Mouse (Mus musculus): Measurements from ENCODE around the gene Bin2.
A peak's percentile ranks its signal among the peaks of the same experiment; 100 is the strongest.

Gene Bin2

GRCm38 (mm10) chr15:100683041-100683440, 13.7 kb upstream of the Bin2 start:
- DNase-seq (ENCODE audit: low read depth, low spot score): peak; percentile 90

DNA sequence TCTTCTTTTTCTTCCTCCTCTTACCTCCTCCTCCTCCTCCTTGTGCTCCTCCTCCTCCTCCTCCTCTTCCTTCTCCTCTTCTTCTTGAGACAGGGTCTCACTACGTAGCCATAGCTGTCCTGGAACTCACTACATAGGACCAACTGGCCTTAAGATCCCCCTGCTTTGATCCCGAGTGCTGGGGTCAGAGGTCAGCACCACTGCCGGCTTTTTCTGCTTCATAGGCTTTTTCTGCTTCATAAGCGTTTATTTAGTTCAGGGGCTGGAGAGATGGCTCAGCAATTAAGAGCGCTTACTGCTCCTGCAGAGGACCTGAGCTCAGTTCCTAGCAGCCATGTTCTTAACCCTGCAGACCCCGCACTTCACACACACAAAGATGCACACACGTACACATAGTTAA, 12.4 kb upstream of the Bin2 start:
- no peak for DNase-seq (ENCODE audit: low read depth, low spot score)

GRCm38 (mm10) chr15:100680381-100680780, 11.0 kb upstream of the Bin2 start:
- DNase-seq (ENCODE audit: low read depth, low spot score): no peak

- no peak for DNase-seq (ENCODE audit: low read depth, low spot score)
Measured at GRCm38 (mm10) chr15:100679005-100679404, 9.7 kb upstream of the Bin2 start.

- DNase-seq (ENCODE audit: low read depth, low spot score): no peak
Measured at GRCm38 (mm10) chr15:100678581-100678980, 9.2 kb upstream of the Bin2 start.

- DNase-seq (ENCODE audit: low read depth, low spot score): no peak
Measured at GRCm38 (mm10) chr15:100677675-100678074, 8.3 kb upstream of the Bin2 start.

DNA sequence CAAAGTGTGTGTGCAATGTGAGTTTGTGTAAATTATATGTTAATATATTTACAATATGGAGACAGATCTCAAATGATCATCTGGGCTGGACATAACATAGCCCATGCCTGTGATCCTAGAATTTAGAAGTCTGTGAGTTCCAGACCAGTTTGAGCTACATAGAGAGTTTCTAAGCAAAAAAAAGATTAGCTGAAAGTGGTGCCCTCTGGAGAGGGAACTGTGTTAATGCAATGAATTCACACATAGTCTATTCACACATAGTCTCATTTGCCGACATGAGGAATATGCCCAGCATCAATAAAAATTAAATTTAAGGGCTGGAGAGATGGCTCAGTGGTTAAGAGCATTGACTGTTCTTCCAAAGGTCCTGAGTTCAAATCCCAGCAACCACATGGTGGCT, 7.2 kb upstream of the Bin2 start:
- no peak for DNase-seq (ENCODE audit: low read depth, low spot score)

DNA sequence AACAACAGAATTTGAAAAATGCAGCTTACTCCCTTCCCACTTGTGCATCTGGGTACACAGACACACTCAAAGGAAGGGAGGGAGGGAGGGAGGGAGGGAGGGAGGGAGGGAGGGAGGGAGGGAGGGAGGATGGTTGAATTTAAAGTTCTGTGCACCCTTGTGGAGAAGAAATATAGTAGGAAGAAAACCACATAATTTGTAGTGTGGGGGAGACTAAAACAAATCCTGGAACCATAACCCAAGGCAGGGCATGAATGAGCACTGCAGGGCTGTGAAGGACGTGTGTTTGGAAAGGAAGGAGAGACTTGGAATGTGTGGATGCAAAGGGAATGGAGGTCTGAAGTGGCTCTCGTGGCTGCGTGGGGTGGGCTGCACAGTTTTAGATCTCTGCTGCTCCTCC, 6.1 kb upstream of the Bin2 start:
- no peak for DNase-seq (ENCODE audit: low read depth, low spot score)

DNA sequence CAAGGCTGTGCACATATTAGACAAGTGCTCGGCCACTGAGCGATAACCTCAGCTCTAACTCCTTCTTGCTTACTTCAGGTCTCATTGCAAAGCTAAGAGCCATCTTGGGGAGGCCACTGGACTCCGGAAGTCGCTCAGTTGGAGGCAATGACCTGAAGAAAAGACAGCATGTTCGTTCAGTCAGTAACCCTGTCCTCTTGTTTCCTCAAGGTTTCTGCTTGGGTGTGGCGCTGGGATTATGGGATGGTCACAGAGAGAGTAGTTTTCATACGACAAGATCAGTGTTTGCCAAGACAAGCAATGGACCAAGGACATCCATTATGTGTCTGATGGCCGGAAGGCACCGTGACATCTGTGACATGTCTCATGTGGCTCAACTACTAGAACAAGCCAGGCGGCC, 5.2 kb upstream of the Bin2 start:
- peak; percentile 57 for DNase-seq (ENCODE audit: low read depth, low spot score)

GRCm38 (mm10) chr15:100673585-100674391, 4.4 kb upstream of the Bin2 start:
- peak; percentile 70 for DNase-seq (ENCODE audit: low read depth, low spot score)

GRCm38 (mm10) chr15:100670833-100671232, 1.5 kb upstream of the Bin2 start:
- DNase-seq (ENCODE audit: low read depth, low spot score): no peak

DNA sequence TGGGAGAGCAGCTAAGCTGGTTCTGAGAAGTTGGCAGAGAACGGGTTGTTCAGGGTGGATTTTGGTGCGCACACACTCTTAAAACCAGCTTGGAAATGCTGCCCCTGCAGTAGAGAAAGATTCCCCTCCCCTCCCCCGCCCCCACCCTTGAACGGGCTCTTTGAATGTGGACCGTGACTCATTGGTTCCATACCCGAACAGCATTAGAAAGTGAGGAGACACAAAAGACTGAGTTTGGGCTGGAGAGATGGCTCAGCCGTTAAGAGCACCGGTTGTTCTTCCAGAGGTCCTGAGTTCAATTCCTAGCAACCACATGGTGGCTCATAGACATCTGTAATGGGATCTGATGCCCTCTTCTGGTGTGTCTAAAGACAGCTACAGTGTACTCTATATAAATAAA, 651 bp upstream of the Bin2 start:
- DNase-seq (ENCODE audit: low read depth, low spot score): peak; percentile 41

DNA sequence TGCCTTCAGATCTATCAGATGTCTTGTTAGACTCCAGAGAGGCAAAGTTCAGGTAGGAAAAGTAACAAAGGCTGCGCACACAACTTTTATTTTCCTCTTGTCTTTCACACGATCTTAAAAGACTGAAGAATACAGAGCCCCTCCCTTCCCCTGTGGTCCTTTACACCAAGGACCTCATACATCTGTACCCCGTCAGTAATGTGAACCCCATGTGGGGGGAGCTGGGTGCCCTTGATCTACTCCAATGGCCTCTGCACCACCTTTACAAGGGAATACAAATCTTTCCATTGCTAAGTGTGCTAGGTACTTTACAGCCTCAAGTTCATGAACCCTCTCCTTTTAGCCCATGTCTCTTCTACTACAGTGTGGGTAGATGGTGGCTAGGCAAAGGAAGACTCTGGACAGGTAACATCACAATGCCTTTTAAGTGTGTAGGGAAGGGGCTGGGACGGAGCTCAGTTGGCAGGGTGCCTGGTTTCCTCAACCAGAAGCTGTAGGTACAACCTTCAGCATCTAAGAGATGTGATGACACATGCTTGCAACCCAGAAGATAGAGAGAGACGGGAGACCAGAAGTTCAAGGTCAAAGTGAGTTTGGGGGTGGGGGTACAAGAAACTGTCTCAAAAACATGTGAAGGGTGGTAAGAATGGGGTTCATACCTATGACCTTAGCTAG, 1.3 kb downstream of the Bin2 start:
- no peak for DNase-seq (ENCODE audit: low read depth, low spot score)

GRCm38 (mm10) chr15:100667420-100667819, 1.9 kb downstream of the Bin2 start:
- DNase-seq (ENCODE audit: low read depth, low spot score): no peak

GRCm38 (mm10) chr15:100666851-100667250, 2.5 kb downstream of the Bin2 start:
- no peak for DNase-seq (ENCODE audit: low read depth, low spot score)

DNA sequence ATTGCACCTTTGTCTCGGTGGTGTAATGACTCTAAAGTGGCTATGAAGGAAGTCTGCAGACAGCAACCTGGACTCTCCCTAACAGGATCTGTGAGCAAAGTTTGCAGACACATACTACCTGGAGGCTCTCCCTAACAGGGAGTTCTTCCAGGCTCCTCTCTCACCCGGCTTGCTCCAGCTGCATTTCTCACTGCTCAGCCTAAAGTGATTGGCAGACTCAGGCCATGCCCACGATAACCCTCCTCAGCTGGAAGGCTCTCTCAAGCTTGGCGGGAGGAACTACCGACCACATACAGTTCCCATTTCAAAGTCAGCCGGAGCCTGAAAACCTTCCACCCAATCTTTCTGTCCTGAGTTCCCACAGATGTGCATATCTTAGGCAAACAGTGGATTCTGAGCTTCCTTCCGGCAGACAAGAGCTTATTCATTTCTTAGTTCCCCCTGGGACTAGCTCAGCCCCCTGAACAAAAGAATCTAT, 3.1 kb downstream of the Bin2 start:
- DNase-seq (ENCODE audit: low read depth, low spot score): peak; percentile 66

DNA sequence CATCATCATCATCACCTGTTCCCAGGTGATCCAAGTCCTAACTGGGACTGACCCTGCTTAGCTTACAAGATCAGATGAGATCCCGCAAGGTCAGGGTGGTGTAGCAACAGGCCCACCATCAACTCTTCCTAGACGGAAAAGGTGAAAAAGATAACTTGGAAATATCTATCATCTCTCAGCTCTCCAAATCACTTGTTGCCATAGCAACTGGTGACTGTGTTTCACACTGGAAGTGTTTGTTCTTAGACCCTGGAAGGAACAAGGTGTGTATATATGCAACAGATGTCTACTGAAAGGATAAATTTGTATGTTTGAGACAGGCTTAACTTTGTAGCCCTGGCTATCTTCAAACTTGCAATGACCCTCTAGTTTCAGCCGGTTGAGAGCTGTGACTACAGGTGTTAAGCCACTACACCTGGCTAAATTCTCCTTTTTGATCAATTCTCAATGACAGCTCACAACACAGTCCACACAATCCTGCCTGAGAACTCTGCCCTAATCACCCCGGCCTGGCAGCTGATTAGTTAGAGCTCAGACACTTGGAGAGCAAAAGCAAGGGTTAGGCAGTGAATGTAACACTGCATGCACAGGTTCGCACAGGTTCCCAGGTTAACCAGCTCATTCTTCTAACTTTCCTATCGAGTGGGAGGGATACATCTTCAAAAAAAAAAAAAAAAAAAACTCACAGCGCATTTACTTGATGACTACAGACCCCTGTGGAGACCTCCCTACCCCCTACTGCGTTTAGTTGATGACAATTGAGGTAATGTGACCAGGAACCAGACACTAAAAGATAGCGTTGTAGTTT, 3.7 kb downstream of the Bin2 start:
- peak; percentile 64 for DNase-seq (ENCODE audit: low read depth, low spot score)

DNA sequence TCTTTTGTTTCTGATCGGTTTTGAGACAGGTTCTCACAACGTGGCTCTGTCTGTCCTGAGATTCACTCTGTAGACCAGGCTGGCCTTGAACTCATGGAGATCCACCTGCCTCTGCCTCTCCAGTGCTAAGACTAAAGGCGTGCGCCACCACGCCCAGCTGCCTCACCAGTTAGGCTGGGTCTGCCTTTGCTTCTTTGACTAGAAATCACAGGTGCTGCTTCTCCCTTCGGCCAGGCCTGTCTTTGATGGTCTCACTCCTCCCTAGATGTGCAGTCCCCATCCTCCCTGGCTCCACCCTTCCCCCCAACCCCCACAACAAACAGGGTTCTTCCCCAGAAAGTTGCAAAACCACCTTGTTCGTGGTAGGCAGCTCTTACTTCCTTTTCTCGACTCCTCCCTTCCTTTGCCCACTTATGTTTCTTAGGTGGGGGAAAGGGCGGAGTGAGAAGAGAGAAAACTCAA, 4.5 kb downstream of the Bin2 start:
- DNase-seq (ENCODE audit: low read depth, low spot score): no peak

DNA sequence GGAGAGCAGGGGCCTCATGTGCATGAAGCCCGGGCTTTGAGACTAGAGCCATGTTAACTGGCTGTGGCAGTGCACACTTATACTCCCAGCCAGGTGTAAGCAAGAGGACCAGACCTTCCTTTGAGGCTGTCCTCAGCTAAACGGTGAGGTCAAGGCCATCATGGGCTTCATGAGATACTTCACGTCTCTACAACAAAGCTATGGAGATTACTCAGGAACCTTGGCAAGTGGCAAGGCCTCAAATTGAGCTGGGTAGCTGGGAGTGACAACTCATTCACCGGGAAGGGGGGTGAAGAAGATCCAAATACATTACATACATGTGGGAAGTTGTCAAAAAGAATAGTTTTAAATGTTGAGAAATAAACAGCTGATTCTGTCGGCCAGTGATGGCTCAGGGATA, 8.5 kb downstream of the Bin2 start:
- DNase-seq (ENCODE audit: low read depth, low spot score): no peak

DNA sequence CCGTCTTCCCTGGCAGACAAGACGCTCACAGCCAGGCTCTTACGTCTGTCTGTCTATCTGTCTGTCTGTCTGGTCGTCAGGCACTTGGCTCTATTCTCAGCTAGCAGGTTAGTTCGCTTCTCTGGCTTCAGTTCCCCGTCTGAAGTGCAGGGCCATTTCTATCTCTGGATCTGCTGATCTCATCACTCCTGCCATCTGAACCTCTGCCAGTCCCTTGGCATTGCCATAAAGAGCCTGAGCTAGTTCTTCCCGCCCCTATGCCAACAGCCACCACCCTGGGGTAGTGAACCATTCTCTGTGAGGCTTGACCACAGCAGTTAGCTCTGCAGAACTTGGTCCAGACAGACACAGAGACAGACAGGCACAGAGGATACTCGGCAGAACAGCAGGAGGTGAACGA, 9.0 kb downstream of the Bin2 start:
- no peak for DNase-seq (ENCODE audit: low read depth, low spot score)

GRCm38 (mm10) chr15:100655201-100655600, 14.2 kb downstream of the Bin2 start:
- no peak for DNase-seq (ENCODE audit: low read depth, low spot score)

- DNase-seq (ENCODE audit: low read depth, low spot score): no peak
Measured at GRCm38 (mm10) chr15:100654271-100654670, 15.1 kb downstream of the Bin2 start.
